Mouse (Mus musculus) ES-E14 (cell line): Measurements from ENCODE around the gene Slc39a7.

ENCODE experiments used
- MAFK ChIP-seq: IDR thresholded peaks from 2 replicates; pipeline ENCODE4 v1.6.1; 2014; ENCODE audit warnings: mild to moderate bottlenecking, low read depth, low read length, inconsistent platforms; ENCODE audit not compliant: insufficient read depth
- ZNF384 ChIP-seq: IDR thresholded peaks from 2 replicates; pipeline ENCODE4 v1.6.1; 2012; ENCODE audit warnings: low read depth, low read length, inconsistent platforms

DNA sequence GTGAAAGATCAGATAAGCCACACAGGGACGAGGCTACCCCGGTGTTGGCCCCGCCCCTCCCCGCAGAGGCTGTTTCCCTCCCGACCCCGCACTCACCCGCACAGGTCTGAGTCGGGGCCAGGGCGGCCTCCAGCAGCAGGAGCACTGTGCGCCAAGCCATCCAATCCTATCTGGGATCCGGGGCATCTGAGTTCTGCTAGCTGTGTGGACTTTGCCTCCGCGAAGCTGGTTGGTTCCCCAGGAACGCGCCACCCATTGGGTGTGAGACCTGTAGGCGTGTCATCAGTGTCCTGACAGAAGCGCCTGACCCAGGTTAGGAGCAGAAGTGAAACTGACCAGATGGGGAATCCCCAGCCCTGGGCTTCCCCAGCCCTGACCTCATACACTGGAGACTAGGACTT is 52.9 kb downstream of the Slc39a7 start:
- TF ChIP-seq MAFK (no peak), ZNF384 (no peak)
